Mouse (Mus musculus) G1E-ER4 (cell line): ENCODE data around the gene Morn1. TPM values are rescaled to one million over a fixed set of nuclear protein-coding genes. Genes with fewer than 3 reads are reported as not detected.

Experiments used
- GATA1 ChIP-seq: IDR thresholded peaks from one replicate; pipeline ENCODE4 v1.8.0; 2012; ENCODE audit warnings: low read length, inconsistent platforms
- polyA plus RNA-seq: library from polyadenylated mRNA; stranded (reverse); fragments of >175 nt; gene quantifications from 2 replicates; pipeline ENCODE4 v1.2.3, GENCODE M21; 2012

The Morn1 gene
- polyA plus RNA-seq = 2.6 and 3.1 TPM in 2 replicates

GRCm38 (mm10) chr4:155086108-155087024 is at the start of gene Morn1, which contains the start of gene Rer1:
Gene Morn1, plus strand, starts transcription at chr4:155086577.
Gene Rer1, minus strand, starts transcription at chr4:155086382.
- no peak for TF ChIP-seq GATA1

GRCm38 (mm10) chr4:155040197-155040596 is 46.2 kb upstream of the Morn1 start:
- no peak for TF ChIP-seq GATA1

GRCm38 (mm10) chr4:155040696-155041095 is 45.7 kb upstream of the Morn1 start:
- no peak for TF ChIP-seq GATA1

GRCm38 (mm10) chr4:155042606-155043288 is 43.6 kb upstream of the Morn1 start:
- TF ChIP-seq GATA1 = no peak

- no peak for TF ChIP-seq GATA1
Observed at GRCm38 (mm10) chr4:155043289-155043625, 43.1 kb upstream of the Morn1 start.

- TF ChIP-seq GATA1 = no peak
Observed at GRCm38 (mm10) chr4:155046636-155047035, 39.7 kb upstream of the Morn1 start.

- no peak for TF ChIP-seq GATA1
Observed at GRCm38 (mm10) chr4:155050116-155050515, 36.3 kb upstream of the Morn1 start.

GRCm38 (mm10) chr4:155056724-155057123 is 29.7 kb upstream of the Morn1 start, which contains the start of gene Plch2:
Gene Plch2, minus strand, starts transcription at chr4:155056784.
- TF ChIP-seq GATA1 = no peak

- TF ChIP-seq GATA1 = no peak
Observed at GRCm38 (mm10) chr4:155058325-155058724, 28.1 kb upstream of the Morn1 start.

- no peak for TF ChIP-seq GATA1
Observed at GRCm38 (mm10) chr4:155063895-155064294, 22.5 kb upstream of the Morn1 start.

GRCm38 (mm10) chr4:155064474-155064873 is 21.9 kb upstream of the Morn1 start:
- TF ChIP-seq GATA1 = no peak

GRCm38 (mm10) chr4:155065970-155066833 is 20.2 kb upstream of the Morn1 start:
- no peak for TF ChIP-seq GATA1

- no peak for TF ChIP-seq GATA1
Observed at GRCm38 (mm10) chr4:155066834-155067522, 19.4 kb upstream of the Morn1 start, which contains the start of gene Pex10. Gene Pex10, plus strand, starts transcription at chr4:155067016.

GRCm38 (mm10) chr4:155068357-155068972 is 17.9 kb upstream of the Morn1 start:
- TF ChIP-seq GATA1 = no peak
